Mouse (Mus musculus): Measurements from ENCODE around the gene Otub2. TPM values are rescaled to one million over a fixed set of nuclear protein-coding genes. Genes with fewer than 3 reads are reported as not detected.

Gene Otub2
- total and polyA plus RNA-seq, 2 experiments from 2014 or later: 5.0 to 8.6 TPM

- WGBS: 19% methylated on average over 3 of the region's 3 CpGs
- Histone ChIP-seq H3K4me1 (ENCODE audit: control insufficient read depth, insufficient read depth) (peaks cover 29% of the 10 kb centered on the region), H3K36me3 (replicated peaks; ENCODE audit: control insufficient read depth, insufficient read depth, low read length) (no peaks in the 10 kb centered on the region), H3K27me3 (ENCODE audit: control insufficient read depth, insufficient read depth, low read length) (no peaks in the 10 kb centered on the region), H3K9me3 (replicated peaks; ENCODE audit: control insufficient read depth, low read length) (no peaks in the 10 kb centered on the region), H3K4me3 (ENCODE audit: low read depth, low read length) (no peak overlapping the region), H3K9ac (replicated peaks; ENCODE audit: low read depth, low read length) (no peak overlapping the region), H3K27ac (ENCODE audit: low read depth) (peak overlapping the region; percentile 54), H3K4me2 (ENCODE audit: low read depth, low read length) (no peak overlapping the region)
- no peak for DNase-seq (ENCODE audit: low spot score)
- peak; percentile 14 for ATAC-seq (ENCODE audit: insufficient read depth, low read depth)
- TF ChIP-seq EP300 (IDR thresholded peaks at IDR 0.05; ENCODE audit: low read depth) (no peak), CTCF (IDR thresholded peaks at IDR 0.05; ENCODE audit: low read depth) (no peak)
These were observed 26.1 kb upstream of the Otub2 start for GRCm38 (mm10) chr12:103362336-103362735.

DNA sequence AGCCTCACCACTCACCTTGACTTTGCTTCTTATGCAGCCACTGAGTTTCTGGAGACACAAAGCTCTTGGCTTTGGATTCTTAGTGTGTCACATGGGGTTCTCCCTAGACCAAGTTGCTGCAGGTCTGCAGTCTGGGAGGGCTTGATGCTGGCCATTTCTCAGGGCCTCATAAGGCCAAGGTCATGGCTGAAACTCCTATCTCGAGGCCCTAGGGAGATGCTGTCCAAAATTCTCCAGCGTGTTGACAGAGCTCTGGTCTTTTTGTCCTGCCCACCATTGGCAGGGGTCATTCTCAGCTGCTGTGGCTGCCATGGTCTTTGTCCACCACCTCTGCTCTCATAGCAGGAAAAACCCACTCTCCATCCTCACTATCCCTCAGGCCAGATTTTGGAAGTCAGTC, 21.3 kb upstream of the Otub2 start:
- H3K27ac ChIP-seq (ENCODE audit: low read depth): no peak overlapping the region

DNA sequence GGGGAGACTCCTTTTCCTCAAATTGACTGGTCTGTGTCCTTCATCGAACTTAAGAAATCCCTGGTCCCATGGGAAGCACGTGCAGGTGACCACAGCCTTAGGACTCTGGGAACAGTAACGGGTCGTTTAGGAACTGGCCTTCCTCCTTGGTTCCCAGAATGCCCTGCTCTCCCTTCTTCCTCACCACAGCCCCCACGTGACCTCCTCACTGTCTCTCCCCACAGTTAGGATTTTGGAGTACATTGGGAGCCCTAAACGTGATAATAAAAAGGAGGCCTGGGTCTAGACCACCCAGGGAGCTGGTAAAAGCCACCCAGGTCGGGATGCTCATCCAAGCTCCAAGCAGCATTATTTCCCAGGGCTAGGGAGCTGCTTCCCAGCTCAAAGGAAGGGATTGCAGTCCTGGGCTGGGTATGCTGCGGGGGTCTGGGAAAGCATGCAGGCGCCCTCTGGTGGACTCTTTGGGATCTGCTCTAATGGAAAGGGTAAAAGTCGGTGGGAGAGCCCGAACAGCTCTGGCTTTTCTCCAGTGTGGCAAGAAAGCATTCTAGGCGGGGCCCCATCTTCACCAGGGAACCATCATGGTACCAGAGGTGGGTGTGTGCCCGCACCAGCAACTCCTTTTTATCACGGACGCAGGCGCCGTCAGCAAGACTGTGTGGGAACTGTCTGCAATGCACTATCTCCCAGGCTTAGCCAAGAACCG, 20.7 kb upstream of the Otub2 start:
- no peak for TF ChIP-seq EP300 (IDR thresholded peaks at IDR 0.05; ENCODE audit: low read depth)
- peak; percentile 81 for TF ChIP-seq CTCF (IDR thresholded peaks at IDR 0.05; ENCODE audit: low read depth)
- H3K36me3 ChIP-seq (replicated peaks; ENCODE audit: control insufficient read depth, insufficient read depth, low read length): no peaks in the 10 kb centered on the region
- no peak overlapping the region for H3K9ac ChIP-seq (replicated peaks; ENCODE audit: low read depth, low read length)
- ATAC-seq (ENCODE audit: insufficient read depth, low read depth) (peak; percentile 81), DNase-seq (ENCODE audit: low spot score) (peak; percentile 78)
- no peaks in the 10 kb centered on the region for H3K27me3 ChIP-seq (ENCODE audit: control insufficient read depth, insufficient read depth, low read length)
- WGBS: 14% methylated on average over 18 of the region's 18 CpGs
- H3K4me2 ChIP-seq (ENCODE audit: low read depth, low read length): peak overlapping the region; percentile 38
- no peaks in the 10 kb centered on the region for H3K9me3 ChIP-seq (replicated peaks; ENCODE audit: control insufficient read depth, low read length)
- no peak overlapping the region for H3K27ac ChIP-seq (ENCODE audit: low read depth)
- 0 out of 2 replicates have a peak overlapping the region, but pooled peaks have one; percentile 8 for H3K4me3 ChIP-seq (ENCODE audit: low read depth, low read length)
- H3K4me1 ChIP-seq (ENCODE audit: control insufficient read depth, insufficient read depth): peaks cover 4% of the 10 kb centered on the region

More for the DNA sequence above, 21.3 kb upstream of the Otub2 start:
- Histone ChIP-seq H3K4me1 (ENCODE audit: control insufficient read depth, insufficient read depth) (peaks cover 10% of the 10 kb centered on the region), H3K4me2 (ENCODE audit: low read depth, low read length) (no peak overlapping the region), H3K36me3 (replicated peaks; ENCODE audit: control insufficient read depth, insufficient read depth, low read length) (no peaks in the 10 kb centered on the region), H3K27me3 (ENCODE audit: control insufficient read depth, insufficient read depth, low read length) (no peaks in the 10 kb centered on the region), H3K4me3 (ENCODE audit: low read depth, low read length) (no peak overlapping the region), H3K9ac (replicated peaks; ENCODE audit: low read depth, low read length) (no peak overlapping the region), H3K9me3 (replicated peaks; ENCODE audit: control insufficient read depth, low read length) (no peaks in the 10 kb centered on the region)
- DNase-seq (ENCODE audit: low spot score) (no peak), ATAC-seq (ENCODE audit: insufficient read depth, low read depth) (no peak)
- TF ChIP-seq EP300 (IDR thresholded peaks at IDR 0.05; ENCODE audit: low read depth) (no peak), CTCF (IDR thresholded peaks at IDR 0.05; ENCODE audit: low read depth) (no peak)
- WGBS: 41% methylated on average over 2 of the region's 2 CpGs

DNA sequence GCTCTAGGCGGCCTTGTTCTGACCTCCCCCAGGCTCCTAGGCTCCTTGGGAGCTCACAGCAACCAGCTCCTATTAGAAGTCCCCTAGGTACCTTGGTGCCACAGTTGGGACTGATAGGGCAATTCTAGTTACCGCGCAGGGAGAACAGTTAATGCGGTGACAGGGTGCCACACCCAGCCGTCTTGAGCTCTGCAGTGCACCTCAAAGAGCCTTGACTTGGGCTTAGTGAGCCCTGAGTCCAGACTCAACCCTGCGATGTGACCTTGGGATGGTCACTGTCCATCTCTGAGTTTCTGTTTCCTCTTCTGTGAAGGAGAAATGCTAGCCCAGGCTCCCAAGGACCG, 20.2 kb upstream of the Otub2 start:
- Histone ChIP-seq H3K4me1 (ENCODE audit: control insufficient read depth, insufficient read depth) (no peaks in the 10 kb centered on the region), H3K9me3 (replicated peaks; ENCODE audit: control insufficient read depth, low read length) (no peaks in the 10 kb centered on the region), H3K4me2 (ENCODE audit: low read depth, low read length) (peak overlapping the region; percentile 38), H3K27me3 (ENCODE audit: control insufficient read depth, insufficient read depth, low read length) (no peaks in the 10 kb centered on the region), H3K36me3 (replicated peaks; ENCODE audit: control insufficient read depth, insufficient read depth, low read length) (no peaks in the 10 kb centered on the region), H3K9ac (replicated peaks; ENCODE audit: low read depth, low read length) (no peak overlapping the region), H3K27ac (ENCODE audit: low read depth) (no peak overlapping the region), H3K4me3 (ENCODE audit: low read depth, low read length) (0 out of 2 replicates have a peak overlapping the region, but pooled peaks have one; percentile 8)
- TF ChIP-seq EP300 (IDR thresholded peaks at IDR 0.05; ENCODE audit: low read depth) (no peak), CTCF (IDR thresholded peaks at IDR 0.05; ENCODE audit: low read depth) (no peak)
- no peak for DNase-seq (ENCODE audit: low spot score)
- WGBS: 72% methylated on average over 7 of the region's 7 CpGs
- no peak for ATAC-seq (ENCODE audit: insufficient read depth, low read depth)

- H3K4me2 ChIP-seq (ENCODE audit: low read depth, low read length): no peak overlapping the region
- no peaks in the 10 kb centered on the region for H3K36me3 ChIP-seq (replicated peaks; ENCODE audit: control insufficient read depth, insufficient read depth, low read length)
- no peak for ATAC-seq (ENCODE audit: insufficient read depth, low read depth)
- no peak overlapping the region for H3K27ac ChIP-seq (ENCODE audit: low read depth)
- no peaks in the 10 kb centered on the region for H3K4me1 ChIP-seq (ENCODE audit: control insufficient read depth, insufficient read depth)
- H3K9me3 ChIP-seq (replicated peaks; ENCODE audit: control insufficient read depth, low read length): no peaks in the 10 kb centered on the region
- no peak for TF ChIP-seq EP300 (IDR thresholded peaks at IDR 0.05; ENCODE audit: low read depth)
- TF ChIP-seq CTCF (IDR thresholded peaks at IDR 0.05; ENCODE audit: low read depth): no peak
- H3K27me3 ChIP-seq (ENCODE audit: control insufficient read depth, insufficient read depth, low read length): no peaks in the 10 kb centered on the region
- H3K4me3 ChIP-seq (ENCODE audit: low read depth, low read length): no peak overlapping the region
- WGBS: 65% methylated on average over 2 of the region's 2 CpGs
- H3K9ac ChIP-seq (replicated peaks; ENCODE audit: low read depth, low read length): no peak overlapping the region
- DNase-seq (ENCODE audit: low spot score): no peak
These were observed 19.7 kb upstream of the Otub2 start for GRCm38 (mm10) chr12:103368777-103369176.

GRCm38 (mm10) chr12:103370861-103371260, 17.6 kb upstream of the Otub2 start:
- H3K9me3 ChIP-seq (replicated peaks; ENCODE audit: control insufficient read depth, low read length): no peaks in the 10 kb centered on the region
- no peaks in the 10 kb centered on the region for H3K4me1 ChIP-seq (ENCODE audit: control insufficient read depth, insufficient read depth)
- no peak for TF ChIP-seq EP300 (IDR thresholded peaks at IDR 0.05; ENCODE audit: low read depth)
- no peak for TF ChIP-seq CTCF (IDR thresholded peaks at IDR 0.05; ENCODE audit: low read depth)
- H3K4me3 ChIP-seq (ENCODE audit: low read depth, low read length): no peak overlapping the region
- no peaks in the 10 kb centered on the region for H3K27me3 ChIP-seq (ENCODE audit: control insufficient read depth, insufficient read depth, low read length)
- ATAC-seq (ENCODE audit: insufficient read depth, low read depth) (no peak), DNase-seq (ENCODE audit: low spot score) (no peak)
- H3K4me2 ChIP-seq (ENCODE audit: low read depth, low read length): no peak overlapping the region
- no peak overlapping the region for H3K27ac ChIP-seq (ENCODE audit: low read depth)
- WGBS: 64% methylated on average over 4 of the region's 4 CpGs
- H3K9ac ChIP-seq (replicated peaks; ENCODE audit: low read depth, low read length): no peak overlapping the region
- H3K36me3 ChIP-seq (replicated peaks; ENCODE audit: control insufficient read depth, insufficient read depth, low read length): no peaks in the 10 kb centered on the region

Data from heart, postnatal 0 days (tissue).